Mouse (Mus musculus) adrenal gland, postnatal 10 days (tissue): Measurements from ENCODE around the gene Gm364. TPM values are rescaled to one million over a fixed set of nuclear protein-coding genes. Genes with fewer than 3 reads are reported as not detected.

Experiments used
- total RNA-seq, 2 experiments: library from RNA; stranded (reverse); gene quantifications; 2 replicates each; pipeline ENCODE4 v1.2.3; 2021

Gm364 gene
- total RNA-seq, 2 experiments from 2014 or later: not detected

Other genes starting within 250 kb of the Gm364 start
- under 1 TPM in 1 of 2 experiments, not detected in 1; 0.24 TPM for gene Cd40lg, start 197.0 kb upstream of the Gm364 start, total RNA-seq
- 10 to 100 TPM; 29.0 to 35.4 TPM for gene Arhgef6, start 70.4 kb upstream of the Gm364 start, total RNA-seq
- 10 to 100 TPM; 39.7 to 54.7 TPM for gene Rbmx, start 16.1 kb upstream of the Gm364 start, total RNA-seq
- not detected for gene Gpr101, start 94.6 kb downstream of the Gm364 start, total RNA-seq